Mouse (Mus musculus): ENCODE measurements around the gene Heg1. TPM values are rescaled to one million over a fixed set of nuclear protein-coding genes. Genes with fewer than 3 reads are reported as not detected.

The Heg1 gene
- polyA plus RNA-seq, 1 experiment from 2014 or later = 18.6 TPM

DNA sequence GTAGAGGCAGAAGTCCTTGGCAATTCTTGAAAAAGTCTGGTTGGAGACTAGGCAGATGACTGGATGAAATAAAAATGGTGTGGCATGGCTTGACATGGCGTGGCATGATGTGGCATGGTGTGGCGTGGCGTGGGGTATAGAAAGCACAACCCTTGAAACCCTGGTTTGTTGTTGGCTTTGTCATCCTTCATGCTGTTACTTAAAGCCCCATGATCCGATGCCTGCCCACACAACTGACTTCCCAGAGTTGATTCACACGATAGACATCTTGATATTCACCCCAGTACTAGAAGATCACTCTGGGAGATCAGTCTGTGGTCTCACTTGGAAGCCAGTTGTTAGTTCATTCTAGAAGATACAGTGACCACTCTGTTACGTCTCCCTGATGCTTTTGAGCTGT, 93.4 kb downstream of the Heg1 start:
- Histone ChIP-seq H3K4me2 (ENCODE audit: low read length) (no peak overlapping the region), H3K9ac (replicated peaks; ENCODE audit: low read depth, low read length) (no peak overlapping the region), H3K4me3 (replicated peaks; ENCODE audit: low read length) (no peak overlapping the region), H3K27ac (ENCODE audit: low read length) (no peak overlapping the region), H3K9me3 (ENCODE audit: control insufficient read depth, low read length) (no peaks in the 10 kb centered on the region), H3K36me3 (ENCODE audit: control insufficient read depth, insufficient read depth) (no peaks in the 10 kb centered on the region), H3K4me1 (replicated peaks; ENCODE audit: control insufficient read depth, insufficient read depth, low read length) (no peaks in the 10 kb centered on the region), H3K27me3 (replicated peaks; ENCODE audit: control insufficient read depth, insufficient read depth, low read length) (no peaks in the 10 kb centered on the region)
- WGBS = 90% methylated on average over 6 of the region's 6 CpGs
- ATAC-seq = no peak

DNA sequence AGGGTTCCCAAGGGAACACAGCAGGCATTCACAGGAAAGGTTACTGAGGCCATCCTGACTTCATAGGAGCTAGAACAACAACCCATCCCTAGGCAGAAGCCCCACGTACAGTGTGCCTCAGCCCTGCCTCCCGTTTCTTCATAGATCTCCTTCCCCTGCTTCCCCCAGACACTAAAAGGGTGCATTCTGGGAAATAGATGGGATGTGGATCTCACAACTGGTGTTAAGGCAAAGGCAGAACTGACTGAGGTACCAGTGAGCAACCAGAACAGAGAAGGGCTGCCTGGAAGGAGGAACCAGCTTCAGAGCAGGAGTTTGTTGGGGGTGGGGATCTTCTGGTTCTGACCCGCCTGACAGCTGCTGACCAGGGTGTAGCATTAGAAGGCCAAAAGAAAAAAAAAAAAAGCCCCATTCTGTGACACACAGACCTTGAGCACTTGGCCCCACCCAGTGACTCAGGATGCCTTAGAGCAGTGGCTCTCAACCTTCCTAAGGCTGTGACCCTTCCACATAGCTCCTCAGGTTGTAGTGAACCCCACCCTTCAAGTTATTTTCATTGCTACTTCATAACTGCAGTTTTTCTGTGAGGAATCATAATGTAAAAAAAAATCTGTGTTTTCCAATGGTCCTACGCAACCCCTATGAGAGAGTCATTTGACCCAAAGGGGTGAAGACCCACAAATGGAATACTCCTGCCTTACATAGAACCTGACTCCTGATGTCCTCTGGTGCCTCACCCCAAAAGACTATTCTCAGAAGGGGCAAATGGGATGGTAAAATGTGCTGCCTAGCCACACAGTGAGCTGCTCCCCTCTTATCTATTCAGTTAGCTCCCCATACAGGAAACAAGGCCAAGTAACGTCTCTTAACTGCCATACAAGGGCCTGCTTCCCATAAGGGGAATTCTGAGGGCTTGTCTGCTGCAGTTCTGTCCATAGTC, 97.9 kb downstream of the Heg1 start:
- Histone ChIP-seq H3K4me3 (replicated peaks; ENCODE audit: low read length) (no peak overlapping the region), H3K9ac (replicated peaks; ENCODE audit: low read depth, low read length) (no peak overlapping the region), H3K4me2 (ENCODE audit: low read length) (no peak overlapping the region), H3K27me3 (replicated peaks; ENCODE audit: control insufficient read depth, insufficient read depth, low read length) (no peaks in the 10 kb centered on the region), H3K36me3 (ENCODE audit: control insufficient read depth, insufficient read depth) (no peaks in the 10 kb centered on the region), H3K4me1 (replicated peaks; ENCODE audit: control insufficient read depth, insufficient read depth, low read length) (no peaks in the 10 kb centered on the region), H3K9me3 (ENCODE audit: control insufficient read depth, low read length) (no peaks in the 10 kb centered on the region), H3K27ac (ENCODE audit: low read length) (no peak overlapping the region)
- 81% methylated on average over 5 of the region's 5 CpGs for WGBS
- no peak for ATAC-seq

DNA sequence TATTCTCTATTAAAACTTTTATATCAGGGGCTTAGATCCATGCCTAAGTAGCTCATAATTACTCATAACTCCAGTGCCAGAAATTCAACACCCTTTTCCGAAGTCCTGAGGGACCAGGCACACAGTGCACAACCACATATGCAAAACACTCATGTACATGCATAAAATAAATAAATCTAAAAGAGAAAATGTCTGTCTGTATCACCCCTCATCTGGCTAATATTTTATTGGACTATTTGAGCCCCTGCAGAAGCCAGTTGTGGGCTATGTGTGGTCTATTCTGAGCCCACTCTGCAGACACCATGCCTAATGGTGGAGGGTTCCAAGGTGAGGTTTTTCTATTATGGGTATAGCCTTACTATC, 98.5 kb downstream of the Heg1 start:
- Histone ChIP-seq H3K4me1 (replicated peaks; ENCODE audit: control insufficient read depth, insufficient read depth, low read length) (no peaks in the 10 kb centered on the region), H3K27me3 (replicated peaks; ENCODE audit: control insufficient read depth, insufficient read depth, low read length) (no peaks in the 10 kb centered on the region), H3K9ac (replicated peaks; ENCODE audit: low read depth, low read length) (no peak overlapping the region), H3K36me3 (ENCODE audit: control insufficient read depth, insufficient read depth) (no peaks in the 10 kb centered on the region), H3K27ac (ENCODE audit: low read length) (no peak overlapping the region), H3K4me2 (ENCODE audit: low read length) (no peak overlapping the region), H3K9me3 (ENCODE audit: control insufficient read depth, low read length) (no peaks in the 10 kb centered on the region), H3K4me3 (replicated peaks; ENCODE audit: low read length) (no peak overlapping the region)
- 89% methylated on average over 1 of the region's 1 CpGs for WGBS
- ATAC-seq = no peak

DNA sequence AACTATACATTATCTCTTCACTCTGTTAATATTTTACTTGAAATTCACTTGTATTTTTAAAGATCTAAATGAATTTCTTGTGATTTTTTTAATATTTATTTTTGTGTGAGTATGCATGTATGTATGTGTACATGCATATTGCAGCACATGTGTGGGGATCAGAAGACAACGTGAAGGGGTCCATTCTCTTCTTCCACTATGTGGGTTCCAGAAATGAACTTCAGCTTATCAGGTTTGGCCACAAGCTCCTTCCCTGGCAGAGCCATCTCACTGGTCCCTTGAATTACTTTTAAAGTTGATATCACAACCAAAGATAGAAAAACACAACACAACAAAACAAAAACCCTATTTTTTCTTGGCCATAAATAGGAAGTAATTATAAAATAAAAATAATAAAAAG, 100.4 kb downstream of the Heg1 start:
- H3K4me2 ChIP-seq (ENCODE audit: low read length) = no peak overlapping the region
- no peaks in the 10 kb centered on the region for H3K4me1 ChIP-seq (replicated peaks; ENCODE audit: control insufficient read depth, insufficient read depth, low read length)
- no peaks in the 10 kb centered on the region for H3K9me3 ChIP-seq (ENCODE audit: control insufficient read depth, low read length)
- 88% methylated on average over 1 of the region's 1 CpGs for WGBS
- no peak overlapping the region for H3K27ac ChIP-seq (ENCODE audit: low read length)
- no peak for ATAC-seq
- H3K27me3 ChIP-seq (replicated peaks; ENCODE audit: control insufficient read depth, insufficient read depth, low read length) = no peaks in the 10 kb centered on the region
- no peak overlapping the region for H3K9ac ChIP-seq (replicated peaks; ENCODE audit: low read depth, low read length)
- H3K4me3 ChIP-seq (replicated peaks; ENCODE audit: low read length) = no peak overlapping the region
- H3K36me3 ChIP-seq (ENCODE audit: control insufficient read depth, insufficient read depth) = no peaks in the 10 kb centered on the region

DNA sequence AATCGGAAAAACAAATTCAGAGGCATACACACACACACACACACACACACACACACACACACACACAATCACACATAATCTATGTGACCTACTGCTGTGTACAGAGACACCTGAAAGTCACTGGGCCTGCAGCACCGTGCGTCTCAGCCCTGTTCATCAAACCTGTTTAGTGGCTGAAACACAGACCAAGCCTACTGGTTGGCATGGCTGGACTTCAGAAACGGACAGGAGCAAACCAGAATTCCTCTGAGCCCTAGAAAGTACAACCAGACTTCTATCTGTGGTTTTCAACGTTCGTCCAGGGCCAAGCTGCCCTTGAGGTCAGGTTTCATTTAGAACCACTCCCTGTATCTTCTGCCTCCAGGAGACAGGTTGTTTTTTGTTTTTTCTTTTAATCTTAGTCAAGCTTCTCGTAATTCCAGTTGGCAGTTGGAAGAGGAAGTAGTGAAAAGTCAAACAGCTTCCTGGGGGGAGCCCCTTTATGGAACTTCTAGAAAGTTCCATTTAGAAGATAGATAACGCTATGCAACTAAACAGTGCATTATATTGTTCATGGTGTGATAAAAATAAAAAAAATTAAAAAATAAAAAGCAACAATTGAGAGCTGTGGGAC, 101.0 kb downstream of the Heg1 start:
- no peaks in the 10 kb centered on the region for H3K27me3 ChIP-seq (replicated peaks; ENCODE audit: control insufficient read depth, insufficient read depth, low read length)
- H3K9me3 ChIP-seq (ENCODE audit: control insufficient read depth, low read length) = no peaks in the 10 kb centered on the region
- no peak overlapping the region for H3K4me3 ChIP-seq (replicated peaks; ENCODE audit: low read length)
- H3K9ac ChIP-seq (replicated peaks; ENCODE audit: low read depth, low read length) = no peak overlapping the region
- no peak overlapping the region for H3K27ac ChIP-seq (ENCODE audit: low read length)
- H3K36me3 ChIP-seq (ENCODE audit: control insufficient read depth, insufficient read depth) = no peaks in the 10 kb centered on the region
- WGBS = 83% methylated on average over 8 of the region's 8 CpGs
- H3K4me1 ChIP-seq (replicated peaks; ENCODE audit: control insufficient read depth, insufficient read depth, low read length) = no peaks in the 10 kb centered on the region
- no peak for ATAC-seq
- H3K4me2 ChIP-seq (ENCODE audit: low read length) = no peak overlapping the region

DNA sequence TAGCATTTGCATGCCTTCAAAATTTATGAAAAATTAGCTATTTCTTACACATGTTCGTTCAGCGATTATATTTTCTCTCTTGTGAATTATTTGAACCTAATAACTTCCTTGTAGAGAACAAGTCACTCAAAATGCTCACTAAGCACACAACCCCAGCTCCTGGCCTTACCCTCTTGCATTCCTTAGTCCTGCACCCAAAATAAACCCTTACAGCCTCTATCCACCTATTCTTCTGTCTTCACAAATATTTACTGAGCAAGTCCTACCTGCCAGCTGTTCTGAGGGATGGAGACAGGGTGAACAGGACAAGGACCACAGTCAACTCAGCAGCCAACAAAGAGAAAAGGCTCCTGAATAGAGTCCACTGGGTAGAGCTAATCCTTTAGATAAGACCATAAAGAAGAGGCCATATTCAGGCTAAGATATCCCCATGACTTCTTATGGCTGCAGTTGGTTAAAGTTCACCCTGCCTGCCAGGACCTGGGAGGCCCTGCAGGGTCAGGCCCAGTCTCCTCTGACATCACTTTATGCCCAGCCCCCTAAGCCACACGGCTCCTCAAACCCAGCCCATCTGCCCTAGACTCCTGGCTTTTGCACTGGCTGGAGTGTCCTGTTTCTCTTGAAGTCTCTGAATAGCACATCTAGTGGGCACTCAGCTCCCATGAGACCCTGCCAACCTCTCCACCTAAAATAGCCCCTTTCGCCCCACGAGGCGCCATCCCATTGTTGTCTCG, 102.7 kb downstream of the Heg1 start:
- Histone ChIP-seq H3K4me2 (ENCODE audit: low read length) (no peak overlapping the region), H3K4me1 (replicated peaks; ENCODE audit: control insufficient read depth, insufficient read depth, low read length) (no peaks in the 10 kb centered on the region), H3K27me3 (replicated peaks; ENCODE audit: control insufficient read depth, insufficient read depth, low read length) (no peaks in the 10 kb centered on the region), H3K36me3 (ENCODE audit: control insufficient read depth, insufficient read depth) (no peaks in the 10 kb centered on the region), H3K9me3 (ENCODE audit: control insufficient read depth, low read length) (no peaks in the 10 kb centered on the region), H3K4me3 (replicated peaks; ENCODE audit: low read length) (no peak overlapping the region), H3K9ac (replicated peaks; ENCODE audit: low read depth, low read length) (no peak overlapping the region), H3K27ac (ENCODE audit: low read length) (no peak overlapping the region)
- 82% methylated on average over 7 of the region's 7 CpGs for WGBS
- ATAC-seq = no peak

DNA sequence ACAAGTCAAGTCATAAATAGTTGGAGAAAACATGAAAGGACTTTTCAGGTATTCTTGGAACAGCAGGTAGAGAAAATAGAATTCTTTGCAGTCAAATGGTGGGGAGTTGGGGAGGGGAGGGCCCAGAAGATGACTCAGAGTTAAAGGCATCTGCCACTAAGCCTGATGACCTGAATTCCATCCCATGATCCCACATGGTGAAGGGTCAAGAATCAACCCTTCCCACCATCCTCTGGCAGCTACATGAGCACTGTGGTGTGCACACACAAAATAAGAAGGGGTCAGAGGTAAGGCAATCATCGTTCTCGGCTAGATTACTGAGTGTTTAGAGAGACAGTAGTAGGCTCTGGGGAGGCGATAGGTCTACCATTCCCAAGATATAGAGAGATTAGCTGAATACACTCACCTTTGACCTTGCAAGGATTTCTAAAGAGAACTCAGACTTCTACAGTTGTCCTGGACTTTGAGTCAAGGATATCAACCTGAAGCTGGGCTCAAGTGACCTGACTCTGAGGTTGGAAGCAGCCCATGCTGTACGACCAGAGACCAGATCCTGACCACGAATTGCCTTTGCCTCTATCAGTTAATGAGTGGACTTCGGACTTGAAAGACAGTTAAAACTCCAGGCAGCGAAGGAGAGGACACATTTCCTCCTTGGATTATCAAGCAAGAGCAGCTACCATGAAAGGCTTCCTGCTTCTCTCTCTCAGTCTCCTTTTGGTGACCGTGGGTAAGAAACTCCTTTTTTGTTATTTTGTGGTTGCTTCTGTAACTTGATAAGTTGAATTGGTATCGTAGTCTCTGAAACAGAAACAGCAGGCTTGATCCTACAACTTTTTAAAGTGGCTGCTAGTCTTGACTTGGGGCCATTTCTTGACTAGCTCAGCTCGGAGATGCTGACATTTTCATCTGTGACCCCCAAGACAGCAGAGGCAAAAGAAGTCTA, 109.9 kb downstream of the Heg1 start, which contains the start of gene Muc13:
Muc13 (plus strand) TSS at position 192 of the 946 bp plus-strand sequence.
- 92% methylated on average over 10 of the region's 10 CpGs for WGBS

DNA sequence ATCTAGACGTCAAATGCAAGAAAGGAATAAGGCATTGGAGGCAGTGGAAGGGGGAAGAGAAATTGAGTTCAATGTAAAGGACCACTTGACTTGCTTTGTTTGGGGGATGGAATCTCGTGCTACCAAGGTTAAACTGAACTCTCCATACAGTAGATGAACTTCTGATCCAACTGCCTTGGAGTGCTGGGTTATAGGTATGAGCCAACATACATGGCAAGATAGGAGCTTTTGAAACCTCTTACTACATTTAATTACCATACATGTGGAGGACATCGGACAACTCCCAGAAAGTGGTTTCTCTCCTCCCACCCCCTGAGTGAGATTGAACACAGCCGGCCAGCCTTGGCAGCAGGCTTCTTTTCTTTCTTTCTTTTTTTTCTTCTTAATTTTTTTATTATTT, 110.9 kb downstream of the Heg1 start:
- 88% methylated on average over 4 of the region's 4 CpGs for WGBS
- no peak overlapping the region for H3K9ac ChIP-seq (replicated peaks; ENCODE audit: low read depth, low read length)
- H3K4me3 ChIP-seq (replicated peaks; ENCODE audit: low read length) = no peak overlapping the region
- ATAC-seq = no peak
- no peaks in the 10 kb centered on the region for H3K9me3 ChIP-seq (ENCODE audit: control insufficient read depth, low read length)
- no peaks in the 10 kb centered on the region for H3K36me3 ChIP-seq (ENCODE audit: control insufficient read depth, insufficient read depth)
- H3K27ac ChIP-seq (ENCODE audit: low read length) = no peak overlapping the region
- H3K4me1 ChIP-seq (replicated peaks; ENCODE audit: control insufficient read depth, insufficient read depth, low read length) = no peaks in the 10 kb centered on the region
- H3K27me3 ChIP-seq (replicated peaks; ENCODE audit: control insufficient read depth, insufficient read depth, low read length) = no peaks in the 10 kb centered on the region
- no peak overlapping the region for H3K4me2 ChIP-seq (ENCODE audit: low read length)

More for the DNA sequence above, 109.9 kb downstream of the Heg1 start, which contains the start of gene Muc13:
- Histone ChIP-seq H3K4me3 (replicated peaks; ENCODE audit: low read length) (no peak within 1 kb of the TSS), H3K4me1 (replicated peaks; ENCODE audit: control insufficient read depth, insufficient read depth, low read length) (no peaks in the 10 kb centered on the region), H3K9ac (replicated peaks; ENCODE audit: low read depth, low read length) (no peak within 1 kb of the TSS), H3K4me2 (ENCODE audit: low read length) (no peak within 1 kb of the TSS), H3K36me3 (ENCODE audit: control insufficient read depth, insufficient read depth) (no peaks in the 10 kb centered on the region), H3K9me3 (ENCODE audit: control insufficient read depth, low read length) (no peaks in the 10 kb centered on the region), H3K27ac (ENCODE audit: low read length) (no peak within 1 kb of the TSS), H3K27me3 (replicated peaks; ENCODE audit: control insufficient read depth, insufficient read depth, low read length) (no peaks in the 10 kb centered on the region)
- ATAC-seq = no peak
